Mouse (Mus musculus) small intestine, adult 2 months (tissue): ENCODE data around the gene Hmgb1. TPM values are rescaled to one million over a fixed set of nuclear protein-coding genes. Genes with fewer than 3 reads are reported as not detected.

ENCODE experiments used
- H3K27ac ChIP-seq: fragments of 200-500 bp; 2 replicates; pipeline ENCODE4 v1.5.1; 2012; ENCODE audit warnings: low read depth, low read length, control low read depth, inconsistent platforms; ENCODE audit not compliant: insufficient read depth
- H3K27me3 ChIP-seq: fragments of 200-500 bp; 2 replicates; pipeline ENCODE4 v1.6.1; 2012; ENCODE audit warnings: mild to moderate bottlenecking, moderate library complexity, low read length, inconsistent platforms; ENCODE audit not compliant: control insufficient read depth, insufficient read depth
- H3K36me3 ChIP-seq: fragments of 200-500 bp; 2 replicates; pipeline ENCODE4 v1.6.1; 2012; ENCODE audit warnings: mild to moderate bottlenecking, low read length, control low read depth, inconsistent platforms; ENCODE audit not compliant: control insufficient read depth, insufficient read depth
- H3K4me1 ChIP-seq: fragments of 200-500 bp; 2 replicates; pipeline ENCODE4 v1.6.1; 2012; ENCODE audit warnings: low read length, inconsistent platforms, mixed read lengths; ENCODE audit not compliant: control insufficient read depth, insufficient read depth, insufficient read length
- H3K4me3 ChIP-seq: fragments of 200-500 bp; 2 replicates; pipeline ENCODE4 v1.5.1; 2012; ENCODE audit warnings: low read depth, mild to moderate bottlenecking, control low read depth, inconsistent platforms, low read length, moderate library complexity
- CTCF ChIP-seq: fragments of 200-500 bp; IDR thresholded peaks from 2 replicates; pipeline ENCODE4 v1.5.1; 2012; ENCODE audit warnings: low read depth, mild to moderate bottlenecking, control low read depth, inconsistent platforms, low read length, moderate library complexity, mixed read lengths; ENCODE audit not compliant: insufficient replicate concordance, insufficient read length; ENCODE audit errors: extremely low read depth
- POLR2A ChIP-seq: fragments of 200-500 bp; IDR thresholded peaks from 2 replicates; pipeline ENCODE4 v1.6.1; 2012; ENCODE audit warnings: low read depth, mild to moderate bottlenecking, control low read depth, inconsistent platforms, low read length, moderate library complexity
- WGBS: fragments of 180-500 bp; shearing (Covaris S2); methylation state at CpG from one replicate; pipeline ENCODE4 v1.1.7; 2018; 5-methylcytosine and 5-hydroxymethylcytosine counted together
- polyA plus RNA-seq: library from polyadenylated mRNA; depleted of rRNA; stranded (reverse); fragments of >200 nt; gene quantifications from 2 replicates; pipeline ENCODE4 v1.2.3, GENCODE M21; 2012

Hmgb1 gene
- polyA plus RNA-seq, 1 experiment, result 5.2 TPM

DNA sequence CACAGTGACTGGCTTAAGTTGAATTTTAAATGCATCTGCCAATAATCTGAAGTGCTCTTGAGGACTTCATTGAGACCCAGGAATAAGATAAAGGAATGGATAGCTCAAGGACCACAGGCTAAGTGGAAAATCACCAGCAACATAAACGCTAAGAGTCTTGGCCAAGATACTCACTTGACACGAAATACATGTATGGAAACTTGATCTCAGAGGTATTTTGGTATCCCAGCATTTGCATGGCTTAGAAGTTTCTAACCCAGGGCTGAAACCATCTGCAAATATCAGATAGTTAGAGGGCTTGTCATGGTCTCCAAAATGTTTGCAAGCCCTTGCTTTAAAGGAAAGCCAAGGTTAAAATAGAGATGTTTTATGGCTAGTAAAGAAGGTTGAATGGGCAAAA lies 94.4 kb downstream of the Hmgb1 start:
- H3K4me3 ChIP-seq, result no peak overlapping the region
- no peak overlapping the region for H3K27ac ChIP-seq
- no peaks in the 10 kb centered on the region for H3K36me3 ChIP-seq
- TF ChIP-seq POLR2A (no peak), CTCF (no peak)
- WGBS, result 69% methylated on average over 2 of the region's 2 CpGs
- H3K4me1 ChIP-seq, result no peaks in the 10 kb centered on the region
- no peaks in the 10 kb centered on the region for H3K27me3 ChIP-seq

DNA sequence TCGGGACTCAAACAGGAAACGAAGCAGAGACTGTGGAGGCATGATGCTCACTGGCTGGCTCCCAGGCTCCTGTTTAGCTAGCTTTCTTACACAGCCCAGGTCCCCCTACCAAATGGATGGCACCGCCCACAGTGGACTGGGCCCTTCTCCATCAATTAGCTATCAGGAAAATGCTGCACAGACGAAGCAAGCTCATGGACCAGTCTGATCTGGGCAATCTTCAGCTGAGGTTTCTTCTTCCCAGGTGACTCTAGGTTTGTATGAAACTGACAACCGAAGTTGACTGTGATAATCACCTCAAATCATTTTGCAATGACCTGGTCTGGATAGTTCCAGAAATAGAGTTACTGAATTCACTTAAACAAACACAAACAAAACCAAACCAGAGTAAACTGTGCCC lies 94.8 kb downstream of the Hmgb1 start:
- H3K27ac ChIP-seq, result no peak overlapping the region
- no peaks in the 10 kb centered on the region for H3K36me3 ChIP-seq
- no peaks in the 10 kb centered on the region for H3K4me1 ChIP-seq
- no peak overlapping the region for H3K4me3 ChIP-seq
- WGBS, result 87% methylated on average over 5 of the region's 5 CpGs
- H3K27me3 ChIP-seq, result no peaks in the 10 kb centered on the region
- TF ChIP-seq POLR2A (no peak), CTCF (no peak)

DNA sequence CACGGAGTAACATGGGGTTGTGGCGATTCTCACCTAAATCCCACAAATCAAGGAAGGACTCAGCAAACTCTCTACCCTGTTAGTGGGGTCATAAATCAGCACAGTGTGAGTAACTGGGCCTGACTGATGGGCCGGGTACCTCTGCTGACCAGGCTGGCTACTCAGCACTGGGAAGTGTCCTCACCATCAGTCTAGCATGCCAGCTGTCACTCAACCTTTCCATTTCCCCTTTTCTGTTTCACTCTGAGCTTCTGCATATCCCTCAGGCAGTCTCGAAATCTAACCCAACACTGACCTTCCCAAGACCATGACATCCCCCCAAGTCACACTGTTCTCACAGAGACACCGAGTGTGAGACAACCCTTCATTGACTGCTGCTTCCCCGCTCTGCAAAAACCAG lies 95.4 kb downstream of the Hmgb1 start:
- H3K4me3 ChIP-seq, result no peak overlapping the region
- WGBS, result 77% methylated on average over 6 of the region's 6 CpGs
- H3K27me3 ChIP-seq, result no peaks in the 10 kb centered on the region
- H3K4me1 ChIP-seq, result no peaks in the 10 kb centered on the region
- TF ChIP-seq CTCF, result no peak
- TF ChIP-seq POLR2A, result no peak
- no peaks in the 10 kb centered on the region for H3K36me3 ChIP-seq
- H3K27ac ChIP-seq, result no peak overlapping the region

DNA sequence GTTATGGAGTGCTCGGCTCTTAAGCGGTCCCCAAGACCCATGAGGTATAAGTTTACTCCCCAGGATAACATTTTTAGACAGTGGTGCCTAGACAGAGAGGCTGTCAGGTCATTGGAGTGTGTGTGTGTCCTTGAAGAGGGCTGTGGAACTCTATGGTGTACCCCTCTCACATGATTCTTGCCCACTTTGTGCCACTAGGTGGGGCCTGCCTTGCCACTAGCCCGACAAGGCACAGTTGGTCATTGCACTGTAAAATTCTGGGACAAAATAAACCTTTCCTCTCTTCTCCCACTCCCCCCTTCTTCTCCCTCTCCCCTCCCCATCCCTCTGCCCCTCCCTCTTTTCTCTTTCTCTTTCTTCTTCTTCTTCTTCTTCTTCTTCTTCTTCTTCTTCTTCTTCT lies 96.1 kb downstream of the Hmgb1 start:
- Histone ChIP-seq H3K4me1 (no peaks in the 10 kb centered on the region), H3K4me3 (no peak overlapping the region), H3K27ac (no peak overlapping the region), H3K27me3 (no peaks in the 10 kb centered on the region), H3K36me3 (no peaks in the 10 kb centered on the region)
- no peak for TF ChIP-seq CTCF
- no peak for TF ChIP-seq POLR2A
- WGBS, result 72% methylated on average over 3 of the region's 3 CpGs

DNA sequence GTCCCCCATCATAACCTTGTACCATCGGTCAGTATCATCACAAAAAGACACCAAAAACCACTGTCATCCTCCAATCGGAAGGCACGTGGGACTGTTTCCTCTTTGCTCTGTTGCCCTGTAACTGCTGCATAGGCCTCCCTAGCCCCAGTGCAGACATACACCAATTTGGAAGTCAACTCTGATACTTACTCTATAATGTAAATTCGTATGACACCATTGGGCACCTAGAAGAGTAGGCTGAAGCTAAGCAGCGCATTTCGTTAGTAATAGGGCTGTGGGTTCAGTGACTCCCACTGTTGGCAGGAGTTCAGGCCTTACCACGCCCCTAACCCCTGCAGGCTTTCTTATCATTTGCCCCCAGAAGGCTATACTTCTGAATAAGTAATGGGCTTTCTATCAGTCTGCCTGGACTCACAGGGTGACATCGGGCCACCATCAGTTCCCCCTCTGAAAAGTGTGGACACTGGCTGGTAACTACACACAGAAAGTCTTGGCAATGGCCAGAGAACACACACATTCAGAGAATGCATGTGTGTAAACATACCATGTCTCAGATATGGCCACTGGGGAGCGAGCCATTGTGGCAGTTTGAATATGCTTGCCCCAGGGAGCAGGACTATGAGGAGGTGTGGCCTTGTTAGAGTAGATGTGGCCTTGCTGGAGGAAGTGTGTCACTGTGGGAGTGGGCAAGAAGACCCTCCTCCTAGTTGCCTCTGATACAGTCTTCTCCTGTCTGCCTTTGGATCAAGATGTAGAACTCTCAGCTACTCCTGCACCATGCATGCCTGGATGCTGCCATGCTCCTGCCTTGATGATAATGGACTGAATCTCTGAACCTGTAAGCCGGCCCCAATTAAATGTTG lies 97.7 kb downstream of the Hmgb1 start:
- Histone ChIP-seq H3K36me3 (no peaks in the 10 kb centered on the region), H3K27ac (no peak overlapping the region), H3K4me1 (no peaks in the 10 kb centered on the region), H3K27me3 (no peaks in the 10 kb centered on the region), H3K4me3 (no peak overlapping the region)
- TF ChIP-seq CTCF (no peak), POLR2A (no peak)
- WGBS, result 87% methylated on average over 10 of the region's 10 CpGs

DNA sequence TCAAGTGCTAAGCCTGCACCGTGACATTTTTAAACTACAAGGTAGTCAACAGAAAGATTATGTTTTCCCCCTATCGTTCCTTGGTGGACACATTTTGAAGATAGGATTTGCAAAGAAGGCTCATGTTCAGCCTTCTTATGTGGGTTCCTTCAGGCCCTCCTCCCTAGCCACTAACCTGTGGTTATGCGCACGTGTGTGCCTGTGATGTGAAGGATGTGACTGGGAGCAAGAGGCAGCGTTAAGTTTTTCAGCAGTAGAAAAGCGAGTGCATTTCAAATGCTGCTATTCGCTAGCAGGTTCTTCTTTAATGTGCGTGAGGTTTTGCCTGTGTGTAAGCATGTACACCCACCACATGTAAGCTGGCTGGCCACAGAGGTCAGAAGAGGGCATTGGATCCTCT lies 103.8 kb downstream of the Hmgb1 start:
- Histone ChIP-seq H3K27ac (no peak overlapping the region), H3K27me3 (no peaks in the 10 kb centered on the region), H3K36me3 (no peaks in the 10 kb centered on the region), H3K4me1 (peaks cover 8% of the 10 kb centered on the region), H3K4me3 (no peak overlapping the region)
- no peak for TF ChIP-seq CTCF
- no peak for TF ChIP-seq POLR2A
- 91% methylated on average over 8 of the region's 8 CpGs for WGBS

DNA sequence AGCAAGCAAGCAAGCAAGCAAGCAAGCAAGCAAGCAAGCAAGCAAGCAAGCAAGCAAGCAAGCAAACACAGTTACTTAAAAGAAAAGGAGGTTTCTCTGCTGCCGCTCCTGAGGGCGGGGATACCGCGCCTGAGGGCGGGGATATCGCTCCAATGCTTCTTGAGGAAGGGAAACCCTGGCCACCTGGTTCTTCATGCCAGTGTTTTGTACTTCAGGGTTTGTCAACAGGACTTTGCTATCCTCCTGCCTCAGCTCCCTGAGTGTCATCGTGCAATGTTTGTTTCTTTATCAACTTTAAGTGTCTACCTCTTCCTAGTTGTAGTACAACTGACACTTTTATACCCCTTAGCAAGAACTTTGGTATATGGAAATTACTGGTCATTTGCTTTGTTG lies 104.5 kb downstream of the Hmgb1 start:
- TF ChIP-seq CTCF, result no peak
- TF ChIP-seq POLR2A, result no peak
- 10% methylated on average over 7 of the region's 7 CpGs for WGBS

More for the DNA sequence above, 104.5 kb downstream of the Hmgb1 start:
- H3K4me3 ChIP-seq, result no peak overlapping the region
- no peak overlapping the region for H3K27ac ChIP-seq
- H3K27me3 ChIP-seq, result no peaks in the 10 kb centered on the region
- peaks cover 8% of the 10 kb centered on the region for H3K4me1 ChIP-seq
- no peaks in the 10 kb centered on the region for H3K36me3 ChIP-seq
